Mouse (Mus musculus): ENCODE data around the gene Sox14. TPM values are rescaled to one million over a fixed set of nuclear protein-coding genes. Genes with fewer than 3 reads are reported as not detected.
A peak's percentile ranks its signal among the peaks of the same experiment; 100 is the strongest.

Sox14 gene
- polyA plus RNA-seq, 1 experiment, result not detected

- no peak overlapping the region for H3K9ac ChIP-seq (ENCODE audit: low read depth, poor library complexity, severe bottlenecking)
- TF ChIP-seq POLR2A (IDR thresholded peaks at IDR 0.05; ENCODE audit: insufficient read depth, low read length) (no peak), EP300 (IDR thresholded peaks at IDR 0.05; ENCODE audit: insufficient read depth, low read depth, low read length) (no peak), CTCF (IDR thresholded peaks at IDR 0.05; ENCODE audit: low read depth, low read length) (no peak)
- peaks cover 39% of the 10 kb centered on the region for H3K27me3 ChIP-seq (ENCODE audit: control insufficient read depth, insufficient read depth, low read length, poor library complexity, severe bottlenecking)
- peaks cover 2% of the 10 kb centered on the region for H3K4me1 ChIP-seq (ENCODE audit: control insufficient read depth, insufficient read depth, low read length)
- no peak overlapping the region for H3K27ac ChIP-seq (ENCODE audit: insufficient read depth, low read length)
- H3K9me3 ChIP-seq (replicated peaks; ENCODE audit: control insufficient read depth, insufficient read depth, low read length, poor library complexity, severe bottlenecking), result no peaks in the 10 kb centered on the region
- H3K36me3 ChIP-seq (ENCODE audit: control insufficient read depth, insufficient read depth, low read length, poor library complexity, severe bottlenecking), result no peaks in the 10 kb centered on the region
- peak overlapping the region; percentile 27 for H3K4me3 ChIP-seq (ENCODE audit: low read depth, low read length)
Measured at GRCm38 (mm10) chr9:99874735-99875617, 994 bp downstream of the Sox14 start.

DNA sequence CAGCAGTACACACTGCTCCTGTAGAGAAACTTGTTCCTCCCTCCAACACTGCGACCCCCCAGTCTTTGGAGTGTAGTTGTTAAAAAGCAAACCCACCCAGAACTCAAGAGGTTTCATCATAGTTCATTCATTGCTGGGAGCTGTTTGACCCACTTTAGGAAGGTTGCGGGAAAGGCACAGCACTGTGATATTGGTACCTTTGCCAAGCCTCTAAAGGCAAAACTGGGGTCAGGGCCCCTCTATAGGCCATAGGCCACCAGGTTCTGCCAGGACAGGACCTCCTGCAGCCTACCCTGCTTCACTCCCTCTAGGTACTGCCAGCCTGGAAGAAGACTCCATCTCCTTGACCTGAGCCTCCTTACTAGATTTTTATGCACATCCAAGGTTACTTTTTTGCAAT is 2.2 kb downstream of the Sox14 start:
- Histone ChIP-seq H3K9me3 (replicated peaks; ENCODE audit: control insufficient read depth, insufficient read depth, low read length, poor library complexity, severe bottlenecking) (no peaks in the 10 kb centered on the region), H3K27ac (ENCODE audit: insufficient read depth, low read length) (no peak overlapping the region), H3K4me3 (ENCODE audit: low read depth, low read length) (no peak overlapping the region), H3K27me3 (ENCODE audit: control insufficient read depth, insufficient read depth, low read length, poor library complexity, severe bottlenecking) (peaks cover 49% of the 10 kb centered on the region), H3K4me1 (ENCODE audit: control insufficient read depth, insufficient read depth, low read length) (peaks cover 2% of the 10 kb centered on the region), H3K9ac (ENCODE audit: low read depth, poor library complexity, severe bottlenecking) (no peak overlapping the region), H3K36me3 (ENCODE audit: control insufficient read depth, insufficient read depth, low read length, poor library complexity, severe bottlenecking) (no peaks in the 10 kb centered on the region)
- TF ChIP-seq EP300 (IDR thresholded peaks at IDR 0.05; ENCODE audit: insufficient read depth, low read depth, low read length) (no peak), POLR2A (IDR thresholded peaks at IDR 0.05; ENCODE audit: insufficient read depth, low read length) (no peak), CTCF (IDR thresholded peaks at IDR 0.05; ENCODE audit: low read depth, low read length) (no peak)

- H3K4me1 ChIP-seq (ENCODE audit: control insufficient read depth, insufficient read depth, low read length), result peaks cover 2% of the 10 kb centered on the region
- peaks cover 51% of the 10 kb centered on the region for H3K27me3 ChIP-seq (ENCODE audit: control insufficient read depth, insufficient read depth, low read length, poor library complexity, severe bottlenecking)
- H3K9ac ChIP-seq (ENCODE audit: low read depth, poor library complexity, severe bottlenecking), result no peak overlapping the region
- no peak for TF ChIP-seq CTCF (IDR thresholded peaks at IDR 0.05; ENCODE audit: low read depth, low read length)
- no peak for TF ChIP-seq POLR2A (IDR thresholded peaks at IDR 0.05; ENCODE audit: insufficient read depth, low read length)
- TF ChIP-seq EP300 (IDR thresholded peaks at IDR 0.05; ENCODE audit: insufficient read depth, low read depth, low read length), result no peak
- H3K9me3 ChIP-seq (replicated peaks; ENCODE audit: control insufficient read depth, insufficient read depth, low read length, poor library complexity, severe bottlenecking), result no peaks in the 10 kb centered on the region
- H3K4me3 ChIP-seq (ENCODE audit: low read depth, low read length), result no peak overlapping the region
- H3K27ac ChIP-seq (ENCODE audit: insufficient read depth, low read length), result no peak overlapping the region
- H3K36me3 ChIP-seq (ENCODE audit: control insufficient read depth, insufficient read depth, low read length, poor library complexity, severe bottlenecking), result no peaks in the 10 kb centered on the region
Measured at GRCm38 (mm10) chr9:99873116-99873620, 2.8 kb downstream of the Sox14 start.

DNA sequence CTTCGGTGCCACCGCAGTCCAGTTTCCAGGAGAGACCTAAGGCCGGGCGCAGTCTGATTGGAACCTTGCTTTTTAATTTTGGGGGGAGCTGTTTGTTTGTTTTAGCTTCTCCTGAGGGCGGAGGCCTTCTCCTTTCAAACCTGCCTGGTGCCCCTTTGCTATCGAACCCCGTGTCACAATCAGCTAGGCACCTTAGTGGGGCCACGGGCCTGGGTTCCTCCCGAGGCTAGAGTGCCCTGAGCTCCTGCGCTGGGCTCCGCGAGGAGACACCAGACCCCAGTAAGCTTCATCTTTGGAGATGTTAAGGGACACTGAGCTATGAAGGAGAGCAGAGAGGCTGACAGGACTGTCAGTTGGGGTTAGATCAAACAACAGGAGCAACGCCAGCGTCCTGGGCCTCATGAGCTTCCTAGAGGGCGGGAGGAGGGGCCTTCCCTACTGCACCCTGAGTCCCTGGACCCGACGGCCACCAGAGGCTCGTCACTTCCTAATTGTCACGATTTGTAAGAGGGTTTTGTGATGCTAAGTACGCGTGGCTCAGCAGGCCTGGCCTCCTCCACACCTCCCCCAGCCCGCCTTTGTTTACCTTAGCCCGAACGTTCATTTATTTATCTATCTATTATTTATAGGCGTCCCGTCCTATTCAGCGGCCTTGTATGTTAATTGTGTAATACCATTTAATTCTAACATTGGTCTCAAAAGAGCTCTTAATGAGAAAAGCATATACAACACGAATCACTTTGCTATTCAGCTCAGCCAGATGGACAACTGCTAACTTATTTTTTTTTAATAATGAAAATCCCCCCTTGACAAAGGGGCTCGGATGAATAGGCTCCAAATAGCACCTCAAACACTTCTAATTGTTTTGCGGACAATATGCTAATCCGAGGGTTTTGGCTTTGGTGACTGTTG is 3.5 kb downstream of the Sox14 start:
- peaks cover 2% of the 10 kb centered on the region for H3K4me1 ChIP-seq (ENCODE audit: control insufficient read depth, insufficient read depth, low read length)
- no peak overlapping the region for H3K27ac ChIP-seq (ENCODE audit: insufficient read depth, low read length)
- H3K36me3 ChIP-seq (ENCODE audit: control insufficient read depth, insufficient read depth, low read length, poor library complexity, severe bottlenecking), result no peaks in the 10 kb centered on the region
- peaks cover 48% of the 10 kb centered on the region for H3K27me3 ChIP-seq (ENCODE audit: control insufficient read depth, insufficient read depth, low read length, poor library complexity, severe bottlenecking)
- H3K4me3 ChIP-seq (ENCODE audit: low read depth, low read length), result peak overlapping the region; percentile 25; the same call in 1 of the 2 replicates
- no peaks in the 10 kb centered on the region for H3K9me3 ChIP-seq (replicated peaks; ENCODE audit: control insufficient read depth, insufficient read depth, low read length, poor library complexity, severe bottlenecking)
- TF ChIP-seq EP300 (IDR thresholded peaks at IDR 0.05; ENCODE audit: insufficient read depth, low read depth, low read length) (peak; percentile 86), CTCF (IDR thresholded peaks at IDR 0.05; ENCODE audit: low read depth, low read length) (no peak)
- no peak overlapping the region for H3K9ac ChIP-seq (ENCODE audit: low read depth, poor library complexity, severe bottlenecking)

- H3K36me3 ChIP-seq (ENCODE audit: control insufficient read depth, insufficient read depth, low read length, poor library complexity, severe bottlenecking), result no peaks in the 10 kb centered on the region
- peak overlapping the region; percentile 18; the same call in 1 of the 2 replicates for H3K4me3 ChIP-seq (ENCODE audit: low read depth, low read length)
- H3K9ac ChIP-seq (ENCODE audit: low read depth, poor library complexity, severe bottlenecking), result no peak overlapping the region
- peaks cover 2% of the 10 kb centered on the region for H3K4me1 ChIP-seq (ENCODE audit: control insufficient read depth, insufficient read depth, low read length)
- TF ChIP-seq EP300 (IDR thresholded peaks at IDR 0.05; ENCODE audit: insufficient read depth, low read depth, low read length) (no peak), POLR2A (IDR thresholded peaks at IDR 0.05; ENCODE audit: insufficient read depth, low read length) (no peak), CTCF (IDR thresholded peaks at IDR 0.05; ENCODE audit: low read depth, low read length) (no peak)
- no peaks in the 10 kb centered on the region for H3K9me3 ChIP-seq (replicated peaks; ENCODE audit: control insufficient read depth, insufficient read depth, low read length, poor library complexity, severe bottlenecking)
- H3K27ac ChIP-seq (ENCODE audit: insufficient read depth, low read length), result no peak overlapping the region
- H3K27me3 ChIP-seq (ENCODE audit: control insufficient read depth, insufficient read depth, low read length, poor library complexity, severe bottlenecking), result peaks cover 42% of the 10 kb centered on the region
Measured at GRCm38 (mm10) chr9:99871556-99872203, 4.3 kb downstream of the Sox14 start.

Data from ES-Bruce4 (cell line).